Mouse (Mus musculus): Measurements from ENCODE around the gene Ptbp1. TPM values are rescaled to one million over a fixed set of nuclear protein-coding genes. Genes with fewer than 3 reads are reported as not detected.

The Ptbp1 gene
- polyA plus RNA-seq, 1 experiment from 2014 or later: 211 TPM

DNA sequence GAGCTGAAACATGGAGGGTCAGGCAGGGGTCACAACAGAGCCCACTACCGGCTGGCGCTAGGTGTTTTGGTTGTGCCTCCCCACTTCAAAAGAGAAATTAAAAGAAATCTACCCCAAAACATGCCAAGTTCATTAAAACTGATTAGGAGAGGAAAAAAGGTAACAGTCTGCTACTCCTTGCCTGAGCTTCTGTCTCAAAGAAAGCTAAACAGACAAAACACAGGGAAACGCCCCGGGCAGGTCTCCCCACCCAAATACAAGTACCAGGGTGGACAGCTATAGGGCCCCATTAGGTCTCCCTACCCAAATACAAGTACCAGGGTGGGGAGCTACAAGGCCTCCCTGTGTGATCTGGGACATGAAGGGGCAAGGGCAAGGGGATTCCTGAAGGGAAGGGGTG is 56.3 kb downstream of the Ptbp1 start, which contains the start of gene Gm26602:
Gene Gm26602 (plus strand): TSS at position 301 of the 400 bp plus-strand sequence.
- H3K36me3 ChIP-seq: peaks cover 49% of the 10 kb centered on the region
- no peak within 1 kb of the TSS for H3K4me3 ChIP-seq
- H3K9me3 ChIP-seq (replicated peaks): no peaks in the 10 kb centered on the region
- H3K27me3 ChIP-seq (replicated peaks): no peaks in the 10 kb centered on the region
- H3K4me1 ChIP-seq: peaks cover 67% of the 10 kb centered on the region
- H3K9ac ChIP-seq: peak within 1 kb of the TSS; percentile 51; the same call in 1 of the 2 replicates
- peak within 1 kb of the TSS; percentile 50; the same call in 1 of the 2 replicates for H3K4me2 ChIP-seq
- 85% methylated on average over 4 of the region's 4 CpGs for WGBS (ENCODE audit: insufficient replicate concordance)
- peak within 1 kb of the TSS; percentile 86 for H3K27ac ChIP-seq
- ATAC-seq: no peak

DNA sequence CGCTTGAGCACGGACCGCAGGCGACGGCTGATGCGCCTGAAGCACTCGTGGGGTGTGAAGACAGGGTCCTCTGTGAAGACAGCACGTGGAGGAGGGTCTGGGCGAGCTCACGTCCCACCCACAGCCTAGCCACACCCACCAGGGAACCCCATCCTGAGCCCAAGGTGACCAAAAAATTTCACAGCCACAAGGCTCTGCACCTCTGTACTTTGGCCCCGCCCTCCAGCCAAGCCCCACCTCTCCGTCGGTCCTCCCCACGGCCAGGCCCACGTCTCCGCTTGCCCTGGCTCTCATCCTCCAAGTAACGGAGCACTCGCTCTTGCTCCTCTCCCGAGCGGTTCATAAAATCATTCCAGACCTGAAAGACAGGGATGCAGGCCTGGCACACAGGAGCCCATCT is 58.2 kb downstream of the Ptbp1 start:
- ATAC-seq: no peak
- Histone ChIP-seq H3K4me1 (peaks cover 79% of the 10 kb centered on the region), H3K27ac (no peak overlapping the region), H3K4me3 (no peak overlapping the region), H3K9ac (peak overlapping the region; percentile 24; the same call in 1 of the 2 replicates), H3K36me3 (peaks cover 31% of the 10 kb centered on the region), H3K9me3 (replicated peaks) (no peaks in the 10 kb centered on the region), H3K27me3 (replicated peaks) (peaks cover 4% of the 10 kb centered on the region), H3K4me2 (no peak overlapping the region)
- 80% methylated on average over 20 of the region's 20 CpGs for WGBS (ENCODE audit: insufficient replicate concordance)

Small RNA genes within 50 kb of the gene (microRNA-seq; reads per million reads assigned to microRNA genes)
- gene Mir6910: not detected

Other genes with a start within 250 kb of the Ptbp1 start
- gene C2cd4c, start 240.4 kb upstream of the Ptbp1 start, polyA plus RNA-seq (2016; fragmentation: Nextera tagmentation; extraction: Ambion mirVana): not detected in 2 replicates
- gene Shc2, start 216.5 kb upstream of the Ptbp1 start, polyA plus RNA-seq (2016; fragmentation: Nextera tagmentation; extraction: Ambion mirVana): 1.2 TPM in 2 replicates
- not detected in 2 replicates for gene Odf3l2, start 208.7 kb upstream of the Ptbp1 start, polyA plus RNA-seq (2016; fragmentation: Nextera tagmentation; extraction: Ambion mirVana)
- gene Madcam1, start 189.9 kb upstream of the Ptbp1 start, polyA plus RNA-seq (2016; fragmentation: Nextera tagmentation; extraction: Ambion mirVana): 0.32 and 0.54 TPM in 2 replicates
- 30.4 and 34.2 TPM in 2 replicates for gene Tpgs1, start 185.1 kb upstream of the Ptbp1 start, polyA plus RNA-seq (2016; fragmentation: Nextera tagmentation; extraction: Ambion mirVana)
- gene Cdc34, start 172.2 kb upstream of the Ptbp1 start, polyA plus RNA-seq (2016; fragmentation: Nextera tagmentation; extraction: Ambion mirVana): 188 and 196 TPM in 2 replicates
- gene Gzmm, start 165.4 kb upstream of the Ptbp1 start, polyA plus RNA-seq (2016; fragmentation: Nextera tagmentation; extraction: Ambion mirVana): 0.26 and 0.41 TPM in 2 replicates
- gene Bsg, start 149.9 kb upstream of the Ptbp1 start, polyA plus RNA-seq (2016; fragmentation: Nextera tagmentation; extraction: Ambion mirVana): 1,008 and 1,045 TPM in 2 replicates
- 0.11 TPM in 1 of 2 replicates, not detected in the other for gene Hcn2, start 137.8 kb upstream of the Ptbp1 start, polyA plus RNA-seq (2016; fragmentation: Nextera tagmentation; extraction: Ambion mirVana)
- 28.3 and 30.1 TPM in 2 replicates for gene Polrmt, start 107.8 kb upstream of the Ptbp1 start, polyA plus RNA-seq (2016; fragmentation: Nextera tagmentation; extraction: Ambion mirVana)
- gene Fgf22, start 99.4 kb upstream of the Ptbp1 start, polyA plus RNA-seq (2016; fragmentation: Nextera tagmentation; extraction: Ambion mirVana): 0.11 and 0.13 TPM in 2 replicates
- gene Rnf126, start 87.5 kb upstream of the Ptbp1 start, polyA plus RNA-seq (2016; fragmentation: Nextera tagmentation; extraction: Ambion mirVana): 79.6 and 80.4 TPM in 2 replicates
- 0.80 and 0.98 TPM in 2 replicates for gene Fstl3, start 77.2 kb upstream of the Ptbp1 start, polyA plus RNA-seq (2016; fragmentation: Nextera tagmentation; extraction: Ambion mirVana)
- gene Prss57, start 63.5 kb upstream of the Ptbp1 start, polyA plus RNA-seq (2016; fragmentation: Nextera tagmentation; extraction: Ambion mirVana): 1.4 and 2.2 TPM in 2 replicates
- gene Palm, start 60.9 kb upstream of the Ptbp1 start, polyA plus RNA-seq (2016; fragmentation: Nextera tagmentation; extraction: Ambion mirVana): 12.4 and 13.2 TPM in 2 replicates
- gene Misp, start 33.4 kb upstream of the Ptbp1 start, polyA plus RNA-seq (2016; fragmentation: Nextera tagmentation; extraction: Ambion mirVana): 0.49 and 0.54 TPM in 2 replicates
- 38.4 and 38.6 TPM in 2 replicates for gene Prtn3, start 20.0 kb downstream of the Ptbp1 start, polyA plus RNA-seq (2016; fragmentation: Nextera tagmentation; extraction: Ambion mirVana)
- 8.2 and 10.0 TPM in 2 replicates for gene Plppr3, start 20.2 kb downstream of the Ptbp1 start, polyA plus RNA-seq (2016; fragmentation: Nextera tagmentation; extraction: Ambion mirVana)
- gene Elane, start 31.8 kb downstream of the Ptbp1 start, polyA plus RNA-seq (2016; fragmentation: Nextera tagmentation; extraction: Ambion mirVana): 12.1 and 15.4 TPM in 2 replicates
- not detected in 2 replicates for gene Cfd, start 36.4 kb downstream of the Ptbp1 start, polyA plus RNA-seq (2016; fragmentation: Nextera tagmentation; extraction: Ambion mirVana)
- 26.6 and 27.4 TPM in 2 replicates for gene Med16, start 54.5 kb downstream of the Ptbp1 start, polyA plus RNA-seq (2016; fragmentation: Nextera tagmentation; extraction: Ambion mirVana)
- gene Gm26602, start 56.4 kb downstream of the Ptbp1 start, polyA plus RNA-seq (2016; fragmentation: Nextera tagmentation; extraction: Ambion mirVana): 0.98 and 11.0 TPM in 2 replicates
- gene Kiss1r, start 62.5 kb downstream of the Ptbp1 start, polyA plus RNA-seq (2016; fragmentation: Nextera tagmentation; extraction: Ambion mirVana): 0.35 and 0.43 TPM in 2 replicates
- 67.5 and 74.1 TPM in 2 replicates for gene R3hdm4, start 66.8 kb downstream of the Ptbp1 start, polyA plus RNA-seq (2016; fragmentation: Nextera tagmentation; extraction: Ambion mirVana)
- gene Arid3a, start 72.6 kb downstream of the Ptbp1 start, polyA plus RNA-seq (2016; fragmentation: Nextera tagmentation; extraction: Ambion mirVana): 5.6 and 6.4 TPM in 2 replicates
- gene Wdr18, start 105.7 kb downstream of the Ptbp1 start, polyA plus RNA-seq (2016; fragmentation: Nextera tagmentation; extraction: Ambion mirVana): 99.9 and 114 TPM in 2 replicates
- 0.14 TPM in 2 replicates for gene Grin3b, start 116.3 kb downstream of the Ptbp1 start, polyA plus RNA-seq (2016; fragmentation: Nextera tagmentation; extraction: Ambion mirVana)
- 17.2 and 17.5 TPM in 2 replicates for gene Tmem259, start 129.9 kb downstream of the Ptbp1 start, polyA plus RNA-seq (2016; fragmentation: Nextera tagmentation; extraction: Ambion mirVana)
- gene Cnn2, start 134.2 kb downstream of the Ptbp1 start, polyA plus RNA-seq (2016; fragmentation: Nextera tagmentation; extraction: Ambion mirVana): 68.2 and 75.4 TPM in 2 replicates
- 10.5 and 12.1 TPM in 2 replicates for gene Abca7, start 142.1 kb downstream of the Ptbp1 start, polyA plus RNA-seq (2016; fragmentation: Nextera tagmentation; extraction: Ambion mirVana)
- gene Arhgap45, start 162.2 kb downstream of the Ptbp1 start, polyA plus RNA-seq (2016; fragmentation: Nextera tagmentation; extraction: Ambion mirVana): 22.3 and 22.8 TPM in 2 replicates
- gene Polr2e, start 185.4 kb downstream of the Ptbp1 start, polyA plus RNA-seq (2016; fragmentation: Nextera tagmentation; extraction: Ambion mirVana): 142 and 147 TPM in 2 replicates
- gene Gpx4, start 192.7 kb downstream of the Ptbp1 start, polyA plus RNA-seq (2016; fragmentation: Nextera tagmentation; extraction: Ambion mirVana): 682 and 685 TPM in 2 replicates